Mouse (Mus musculus): ENCODE results near the gene Tbcel. TPM values are rescaled to one million over a fixed set of nuclear protein-coding genes. Genes with fewer than 3 reads are reported as not detected.

Gene Tbcel
- 5.3 and 6.7 TPM in 2 replicates for polyA plus RNA-seq (2014; fragmentation: Nextera tagmentation; extraction: Ambion mirVana)

DNA sequence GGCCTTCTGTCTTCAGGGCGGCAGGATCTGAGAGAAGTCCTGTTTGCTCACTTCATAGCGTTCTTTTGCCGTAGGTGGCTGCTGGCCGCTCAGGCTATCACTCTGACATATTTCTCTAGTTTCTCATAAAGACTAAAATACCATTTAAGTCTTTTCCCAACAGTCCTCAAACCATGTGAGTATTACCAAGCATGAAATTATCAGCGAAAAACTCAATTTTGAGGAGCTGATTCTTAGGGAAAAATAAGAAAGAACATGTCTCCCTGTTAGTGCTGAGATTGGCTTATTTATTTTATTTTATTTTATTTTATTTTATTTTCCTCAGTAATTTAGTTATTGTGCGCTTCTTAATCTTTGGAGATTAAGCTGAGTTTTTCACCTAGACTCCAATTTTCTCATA is at the start of gene Tbcel:
Gene Tbcel, minus strand, starts transcription at position 101 of the 400 bp plus-strand sequence.
- no peak for DNase-seq (ENCODE audit: low spot score)
- H3K9ac ChIP-seq (ENCODE audit: low read depth, low read length) = no peak within 1 kb of the TSS
- H3K4me3 ChIP-seq (ENCODE audit: low read depth, low read length) = no peak within 1 kb of the TSS
- WGBS = 78% methylated on average over 6 of the region's 6 CpGs
- H3K9me3 ChIP-seq (ENCODE audit: control insufficient read depth, low read length) = no peaks in the 10 kb centered on the region
- no peak within 1 kb of the TSS for H3K4me2 ChIP-seq (ENCODE audit: low read depth, low read length)
- no peaks in the 10 kb centered on the region for H3K36me3 ChIP-seq (ENCODE audit: control insufficient read depth, insufficient read depth, low read length)
- no peak within 1 kb of the TSS for H3K27ac ChIP-seq (replicated peaks; ENCODE audit: low read depth, low read length)
- no peak for ATAC-seq (ENCODE audit: low read depth)
- peaks cover 7% of the 10 kb centered on the region; the same call in 1 of the 2 replicates for H3K4me1 ChIP-seq (ENCODE audit: control insufficient read depth, insufficient read depth, low read length)
- no peaks in the 10 kb centered on the region for H3K27me3 ChIP-seq (replicated peaks; ENCODE audit: control insufficient read depth, insufficient read depth, low read length)

DNA sequence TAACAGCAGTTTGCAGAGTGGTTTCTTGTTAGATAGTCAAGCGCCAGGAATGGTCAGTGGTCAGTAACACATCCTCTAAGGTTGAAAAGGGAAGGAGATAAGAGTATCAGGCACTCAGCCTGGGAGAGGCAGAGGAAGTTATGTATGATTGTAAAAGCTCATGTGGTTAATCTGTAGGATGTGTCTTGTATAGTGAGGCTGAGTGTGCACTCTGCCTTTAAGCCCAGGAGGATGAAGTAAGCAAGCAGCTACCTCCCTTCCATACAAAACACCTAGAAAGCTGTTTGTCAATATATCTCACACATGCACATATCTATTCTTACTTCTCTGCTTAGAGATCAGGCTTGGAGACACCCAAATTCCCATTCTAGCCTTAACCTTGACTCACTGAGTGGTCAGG is 47.6 kb upstream of the Tbcel start:
- Histone ChIP-seq H3K27me3 (replicated peaks; ENCODE audit: control insufficient read depth, insufficient read depth, low read length) (no peaks in the 10 kb centered on the region), H3K9me3 (ENCODE audit: control insufficient read depth, low read length) (0 out of 2 replicates have a peak, but pooled peaks cover 3% of the 10 kb centered on the region), H3K9ac (ENCODE audit: low read depth, low read length) (no peak overlapping the region), H3K27ac (replicated peaks; ENCODE audit: low read depth, low read length) (no peak overlapping the region), H3K36me3 (ENCODE audit: control insufficient read depth, insufficient read depth, low read length) (no peaks in the 10 kb centered on the region), H3K4me3 (ENCODE audit: low read depth, low read length) (no peak overlapping the region), H3K4me1 (ENCODE audit: control insufficient read depth, insufficient read depth, low read length) (no peaks in the 10 kb centered on the region), H3K4me2 (ENCODE audit: low read depth, low read length) (no peak overlapping the region)
- no peak for DNase-seq (ENCODE audit: low spot score)
- WGBS = 87% methylated on average over 1 of the region's 1 CpGs
- no peak for ATAC-seq (ENCODE audit: low read depth)

DNA sequence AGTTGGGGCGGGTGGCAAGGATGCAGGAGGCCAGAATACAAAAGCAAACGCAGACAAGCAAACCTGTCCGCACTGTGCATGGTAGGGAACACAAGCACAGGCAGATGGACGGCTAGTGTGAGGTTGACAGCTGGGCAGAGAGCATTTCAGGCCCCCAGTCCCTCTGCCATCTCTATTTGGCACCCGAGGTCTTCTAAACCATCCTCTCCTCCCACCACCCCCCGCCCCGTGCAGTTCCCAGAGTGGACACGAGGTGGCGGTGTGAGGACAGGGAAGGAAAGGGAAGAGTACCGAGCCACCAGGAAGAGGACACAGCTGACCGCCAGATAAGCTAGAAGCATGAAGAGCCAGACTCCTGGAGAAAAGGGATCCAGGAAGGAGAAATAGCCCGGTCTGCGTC is 42.5 kb upstream of the Tbcel start:
- H3K4me2 ChIP-seq (ENCODE audit: low read depth, low read length) = no peak overlapping the region
- H3K27me3 ChIP-seq (replicated peaks; ENCODE audit: control insufficient read depth, insufficient read depth, low read length) = no peaks in the 10 kb centered on the region
- no peak overlapping the region for H3K27ac ChIP-seq (replicated peaks; ENCODE audit: low read depth, low read length)
- H3K9me3 ChIP-seq (ENCODE audit: control insufficient read depth, low read length) = no peaks in the 10 kb centered on the region
- no peaks in the 10 kb centered on the region for H3K36me3 ChIP-seq (ENCODE audit: control insufficient read depth, insufficient read depth, low read length)
- 12% methylated on average over 13 of the region's 13 CpGs for WGBS
- peak; percentile 61 for DNase-seq (ENCODE audit: low spot score)
- H3K9ac ChIP-seq (ENCODE audit: low read depth, low read length) = no peak overlapping the region
- peak; percentile 72; the same call in 1 of the 2 replicates for ATAC-seq (ENCODE audit: low read depth)
- no peaks in the 10 kb centered on the region for H3K4me1 ChIP-seq (ENCODE audit: control insufficient read depth, insufficient read depth, low read length)
- H3K4me3 ChIP-seq (ENCODE audit: low read depth, low read length) = no peak overlapping the region

DNA sequence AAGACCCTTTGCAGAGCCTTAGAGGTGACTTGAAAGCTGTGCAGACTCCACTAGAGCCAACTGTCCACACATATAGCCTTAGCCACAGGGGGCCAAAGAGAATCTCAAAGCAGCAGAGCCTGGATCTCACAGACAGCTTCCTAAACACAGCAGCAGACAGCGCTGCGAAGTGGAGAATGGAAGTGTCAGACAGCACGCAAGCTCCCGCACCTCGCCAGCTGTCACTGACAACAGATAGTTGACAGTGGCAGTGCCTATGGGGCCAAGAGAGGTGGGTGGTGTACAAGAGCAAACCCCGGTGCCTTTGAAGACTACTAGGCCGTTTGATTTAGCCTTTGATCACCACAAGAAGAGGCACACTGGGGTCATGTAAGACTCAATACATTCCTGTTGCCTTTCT is 41.4 kb upstream of the Tbcel start:
- Histone ChIP-seq H3K27ac (replicated peaks; ENCODE audit: low read depth, low read length) (no peak overlapping the region), H3K4me2 (ENCODE audit: low read depth, low read length) (no peak overlapping the region), H3K4me3 (ENCODE audit: low read depth, low read length) (no peak overlapping the region), H3K9ac (ENCODE audit: low read depth, low read length) (no peak overlapping the region), H3K9me3 (ENCODE audit: control insufficient read depth, low read length) (no peaks in the 10 kb centered on the region), H3K36me3 (ENCODE audit: control insufficient read depth, insufficient read depth, low read length) (no peaks in the 10 kb centered on the region), H3K27me3 (replicated peaks; ENCODE audit: control insufficient read depth, insufficient read depth, low read length) (no peaks in the 10 kb centered on the region), H3K4me1 (ENCODE audit: control insufficient read depth, insufficient read depth, low read length) (no peaks in the 10 kb centered on the region)
- WGBS = 77% methylated on average over 7 of the region's 7 CpGs
- DNase-seq (ENCODE audit: low spot score) (no peak), ATAC-seq (ENCODE audit: low read depth) (no peak)

DNA sequence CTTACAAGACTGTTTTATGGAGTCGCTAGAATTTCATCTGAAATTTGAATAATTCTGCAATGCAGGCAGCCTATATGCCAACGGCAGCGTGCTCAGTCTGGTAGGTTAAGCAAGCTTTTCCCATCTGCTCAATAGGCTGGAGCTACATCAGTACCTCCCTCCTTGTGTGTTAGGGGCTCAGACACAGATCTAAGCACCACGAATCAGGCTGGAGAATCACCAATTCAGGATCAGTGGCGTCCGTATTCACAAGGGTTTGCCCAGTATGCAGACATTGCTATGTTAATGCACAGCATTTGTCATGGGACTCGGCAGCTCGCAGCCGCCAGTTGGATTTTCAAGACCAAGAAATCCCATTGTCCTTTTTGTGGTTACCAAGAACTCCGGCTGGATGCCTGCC is 36.9 kb upstream of the Tbcel start:
- H3K9me3 ChIP-seq (ENCODE audit: control insufficient read depth, low read length) = no peaks in the 10 kb centered on the region
- DNase-seq (ENCODE audit: low spot score) (no peak), ATAC-seq (ENCODE audit: low read depth) (no peak)
- 0 out of 2 replicates have a peak, but pooled peaks cover 4% of the 10 kb centered on the region for H3K4me1 ChIP-seq (ENCODE audit: control insufficient read depth, insufficient read depth, low read length)
- H3K27ac ChIP-seq (replicated peaks; ENCODE audit: low read depth, low read length) = no peak overlapping the region
- no peak overlapping the region for H3K4me3 ChIP-seq (ENCODE audit: low read depth, low read length)
- H3K36me3 ChIP-seq (ENCODE audit: control insufficient read depth, insufficient read depth, low read length) = no peaks in the 10 kb centered on the region
- no peaks in the 10 kb centered on the region for H3K27me3 ChIP-seq (replicated peaks; ENCODE audit: control insufficient read depth, insufficient read depth, low read length)
- no peak overlapping the region for H3K4me2 ChIP-seq (ENCODE audit: low read depth, low read length)
- no peak overlapping the region for H3K9ac ChIP-seq (ENCODE audit: low read depth, low read length)
- WGBS = 79% methylated on average over 10 of the region's 10 CpGs

DNA sequence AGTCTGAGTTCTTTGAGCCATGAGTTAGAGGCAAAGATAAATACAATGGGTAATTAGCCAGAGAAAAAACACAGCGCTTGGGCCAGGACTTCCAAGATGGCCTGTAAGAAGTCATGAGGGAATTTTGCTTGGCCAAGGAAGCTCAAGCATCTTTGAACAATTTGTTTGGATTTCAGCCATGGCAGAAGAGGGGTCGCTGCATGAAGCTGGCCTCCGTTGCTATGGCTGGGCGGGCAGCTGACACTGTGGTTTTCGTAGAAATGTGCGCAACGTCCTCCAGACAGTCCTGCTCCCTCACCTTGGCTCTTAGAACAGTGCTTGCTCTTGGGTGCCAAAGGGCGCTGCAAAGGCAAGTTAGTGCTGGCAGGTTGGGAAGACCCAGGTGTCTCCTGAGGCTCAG is 25.9 kb upstream of the Tbcel start:
- Histone ChIP-seq H3K9ac (ENCODE audit: low read depth, low read length) (no peak overlapping the region), H3K36me3 (ENCODE audit: control insufficient read depth, insufficient read depth, low read length) (no peaks in the 10 kb centered on the region), H3K27ac (replicated peaks; ENCODE audit: low read depth, low read length) (no peak overlapping the region), H3K4me1 (ENCODE audit: control insufficient read depth, insufficient read depth, low read length) (0 out of 2 replicates have a peak, but pooled peaks cover 3% of the 10 kb centered on the region), H3K4me2 (ENCODE audit: low read depth, low read length) (no peak overlapping the region), H3K4me3 (ENCODE audit: low read depth, low read length) (no peak overlapping the region), H3K27me3 (replicated peaks; ENCODE audit: control insufficient read depth, insufficient read depth, low read length) (no peaks in the 10 kb centered on the region), H3K9me3 (ENCODE audit: control insufficient read depth, low read length) (no peaks in the 10 kb centered on the region)
- 73% methylated on average over 8 of the region's 8 CpGs for WGBS
- DNase-seq (ENCODE audit: low spot score) (no peak), ATAC-seq (ENCODE audit: low read depth) (no peak)

DNA sequence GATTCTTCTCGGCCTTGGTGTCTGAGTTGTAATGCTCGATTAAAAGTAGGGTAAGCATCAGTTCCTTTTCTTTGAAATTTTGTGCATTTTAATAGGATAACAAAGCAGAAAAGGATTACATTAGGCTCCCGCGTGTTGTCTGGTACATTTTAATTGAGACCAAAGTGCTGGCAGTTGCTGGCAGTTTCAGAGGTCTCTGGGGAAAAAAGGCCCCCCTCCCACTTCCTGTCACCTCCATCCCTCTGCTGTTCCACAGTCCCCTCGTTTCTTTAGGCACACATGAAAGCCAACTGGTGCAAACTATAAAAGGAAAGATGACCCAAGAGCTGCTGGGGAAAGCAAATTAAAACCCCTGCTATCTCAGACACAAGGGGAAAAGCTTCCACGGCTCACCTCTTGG is 25.4 kb upstream of the Tbcel start:
- ATAC-seq (ENCODE audit: low read depth) (no peak), DNase-seq (ENCODE audit: low spot score) (peak; percentile 14)
- Histone ChIP-seq H3K36me3 (ENCODE audit: control insufficient read depth, insufficient read depth, low read length) (no peaks in the 10 kb centered on the region), H3K27ac (replicated peaks; ENCODE audit: low read depth, low read length) (no peak overlapping the region), H3K9ac (ENCODE audit: low read depth, low read length) (no peak overlapping the region), H3K27me3 (replicated peaks; ENCODE audit: control insufficient read depth, insufficient read depth, low read length) (no peaks in the 10 kb centered on the region), H3K9me3 (ENCODE audit: control insufficient read depth, low read length) (no peaks in the 10 kb centered on the region), H3K4me1 (ENCODE audit: control insufficient read depth, insufficient read depth, low read length) (0 out of 2 replicates have a peak, but pooled peaks cover 3% of the 10 kb centered on the region), H3K4me2 (ENCODE audit: low read depth, low read length) (no peak overlapping the region), H3K4me3 (ENCODE audit: low read depth, low read length) (no peak overlapping the region)
- 24% methylated on average over 6 of the region's 6 CpGs for WGBS

DNA sequence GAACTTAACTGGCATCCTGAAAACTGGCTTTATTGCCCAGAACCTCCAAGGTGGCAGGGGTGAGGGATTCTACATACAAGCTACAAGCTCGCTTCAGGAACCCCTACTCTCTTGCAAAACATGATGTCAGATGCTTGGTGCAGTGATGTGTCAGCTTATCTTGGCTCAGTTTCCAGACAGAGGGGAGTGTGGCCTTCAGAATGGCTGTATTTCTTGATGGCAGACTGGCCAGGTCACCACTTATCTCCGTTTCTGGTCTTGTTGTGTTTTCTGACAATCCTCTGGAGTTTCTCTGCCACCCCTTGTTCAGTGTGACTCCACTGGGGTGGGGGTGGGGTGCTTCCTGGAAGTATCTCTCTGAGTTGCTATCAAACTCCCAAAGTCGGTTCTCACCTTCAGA is 24.3 kb upstream of the Tbcel start:
- Histone ChIP-seq H3K27ac (replicated peaks; ENCODE audit: low read depth, low read length) (no peak overlapping the region), H3K4me3 (ENCODE audit: low read depth, low read length) (no peak overlapping the region), H3K27me3 (replicated peaks; ENCODE audit: control insufficient read depth, insufficient read depth, low read length) (no peaks in the 10 kb centered on the region), H3K4me2 (ENCODE audit: low read depth, low read length) (no peak overlapping the region), H3K9ac (ENCODE audit: low read depth, low read length) (no peak overlapping the region), H3K9me3 (ENCODE audit: control insufficient read depth, low read length) (no peaks in the 10 kb centered on the region), H3K36me3 (ENCODE audit: control insufficient read depth, insufficient read depth, low read length) (no peaks in the 10 kb centered on the region), H3K4me1 (ENCODE audit: control insufficient read depth, insufficient read depth, low read length) (0 out of 2 replicates have a peak, but pooled peaks cover 3% of the 10 kb centered on the region)
- WGBS = 38% methylated on average over 3 of the region's 3 CpGs
- ATAC-seq (ENCODE audit: low read depth) (no peak), DNase-seq (ENCODE audit: low spot score) (no peak)

Data from embryonic facial prominence, embryonic 14.5 days (tissue).